Mouse (Mus musculus): ENCODE measurements at regions not wholly inside any gene's neighbourhood (a gene's known extent, or its start where the extent isn't known, plus 50 kb on each side); places are given as distances from the start of the nearest gene placed in this dataset.

DNA sequence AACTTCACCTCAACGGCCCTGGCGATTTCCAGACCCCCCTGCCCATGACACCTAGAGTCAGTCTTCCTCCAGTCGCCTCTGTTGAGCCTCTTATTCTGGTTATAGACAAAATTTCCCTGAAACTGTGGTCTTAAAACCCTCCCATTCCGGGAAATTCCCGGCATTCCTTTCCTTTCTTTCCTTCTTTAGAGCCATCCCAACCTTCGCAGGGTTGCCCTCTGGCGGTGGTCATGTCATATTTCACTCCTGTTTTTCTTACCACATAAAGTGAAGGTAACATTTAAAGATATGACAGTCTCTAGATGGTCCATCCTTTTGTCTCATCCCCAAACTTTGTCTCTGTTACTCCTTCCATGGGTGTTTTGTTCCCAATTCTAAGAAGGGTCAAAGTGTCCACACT is 72.9 kb upstream of the Fhl2 start:
- H3K27ac ChIP-seq (ENCODE audit: insufficient read depth, low read length) = no peak overlapping the region
- no peak for TF ChIP-seq POLR2A (IDR thresholded peaks at IDR 0.05; ENCODE audit: low read depth, low read length)
- TF ChIP-seq CTCF (IDR thresholded peaks at IDR 0.05; ENCODE audit: borderline replicate concordance, insufficient read depth, low read length) = no peak
- H3K4me1 ChIP-seq (ENCODE audit: control insufficient read depth, insufficient read depth, low read length) = peaks cover 7% of the 10 kb centered on the region; the same call in 1 of the 2 replicates
- no peak overlapping the region for H3K4me3 ChIP-seq (ENCODE audit: insufficient read depth, low read length)

DNA sequence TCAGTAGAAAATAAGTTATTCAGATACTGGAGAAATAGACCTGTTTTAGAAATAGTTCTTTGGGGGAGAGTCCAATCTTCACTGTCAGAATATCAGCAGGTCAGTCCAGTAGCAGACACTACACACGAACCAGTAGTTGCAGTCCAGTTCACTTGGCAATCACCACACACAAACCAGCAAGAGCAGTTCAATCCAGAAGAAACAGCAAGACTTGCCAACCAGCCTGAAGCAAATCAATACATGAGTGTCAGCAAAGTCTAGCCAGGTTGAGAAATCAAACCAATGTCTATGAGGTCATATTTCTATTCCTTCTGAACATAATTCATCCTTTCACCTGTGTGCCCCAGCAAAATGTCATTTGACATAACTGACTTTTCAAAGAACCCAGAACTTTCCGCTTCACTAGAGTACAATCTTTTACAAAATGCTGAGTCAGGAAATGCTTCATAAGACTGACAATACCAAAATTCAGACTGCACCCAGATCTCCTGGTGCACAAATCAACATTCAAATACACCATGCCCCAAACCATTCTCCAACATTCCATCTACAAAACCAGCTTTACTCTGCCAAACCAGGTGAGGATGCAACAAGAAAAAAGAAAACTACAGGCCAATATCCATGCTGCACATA is 76.6 kb upstream of the Fhl2 start:
- no peak for TF ChIP-seq POLR2A (IDR thresholded peaks at IDR 0.05; ENCODE audit: low read depth, low read length)
- TF ChIP-seq CTCF (IDR thresholded peaks at IDR 0.05; ENCODE audit: borderline replicate concordance, insufficient read depth, low read length) = no peak
- Histone ChIP-seq H3K4me1 (ENCODE audit: control insufficient read depth, insufficient read depth, low read length) (no peaks in the 10 kb centered on the region), H3K27ac (ENCODE audit: insufficient read depth, low read length) (no peak overlapping the region), H3K4me3 (ENCODE audit: insufficient read depth, low read length) (no peak overlapping the region)

DNA sequence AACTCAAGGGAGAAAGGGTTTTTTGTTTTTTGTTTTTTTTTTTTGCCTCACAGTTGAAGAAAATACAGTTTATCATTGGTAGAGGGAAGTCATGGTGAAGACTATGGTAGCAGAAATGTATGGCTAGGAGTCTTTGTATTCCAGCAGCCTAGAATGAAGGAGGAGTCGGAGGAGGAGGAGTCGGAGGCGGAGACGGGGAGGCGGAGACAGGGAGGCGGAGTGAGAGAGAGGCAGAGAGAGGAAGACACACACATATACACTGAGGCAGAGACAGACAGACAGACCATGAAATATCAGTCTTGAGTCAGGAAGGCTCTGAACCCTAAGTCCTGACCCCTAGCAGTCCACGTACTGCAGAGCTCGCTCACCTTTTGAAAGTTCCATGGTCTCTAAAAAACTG is 95.0 kb upstream of the Fhl2 start:
- no peaks in the 10 kb centered on the region for H3K4me1 ChIP-seq (ENCODE audit: control insufficient read depth, insufficient read depth, low read length)
- H3K4me3 ChIP-seq (ENCODE audit: insufficient read depth, low read length) = no peak overlapping the region
- TF ChIP-seq POLR2A (IDR thresholded peaks at IDR 0.05; ENCODE audit: low read depth, low read length) (no peak), CTCF (IDR thresholded peaks at IDR 0.05; ENCODE audit: borderline replicate concordance, insufficient read depth, low read length) (no peak)
- no peak overlapping the region for H3K27ac ChIP-seq (ENCODE audit: insufficient read depth, low read length)

DNA sequence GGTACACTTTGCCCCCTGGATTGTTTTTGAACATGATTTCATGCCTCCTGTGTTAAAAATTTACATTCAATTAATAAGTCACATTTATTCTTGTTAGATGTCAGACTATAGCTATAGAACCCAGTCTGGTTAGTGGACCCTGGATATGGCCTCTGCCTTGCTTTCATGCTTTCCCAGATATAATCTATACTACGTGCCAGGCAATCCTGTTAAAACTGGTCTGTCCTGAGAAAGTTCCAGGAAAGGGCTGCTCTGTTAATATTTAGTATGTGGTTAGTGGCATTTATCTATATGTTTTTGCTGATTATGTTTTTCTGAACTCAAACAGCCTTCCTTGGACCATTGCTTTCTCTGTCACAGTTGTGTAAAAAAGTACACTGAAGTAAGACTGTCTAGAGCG is 95.8 kb upstream of the Fhl2 start:
- Histone ChIP-seq H3K4me3 (ENCODE audit: insufficient read depth, low read length) (no peak overlapping the region), H3K4me1 (ENCODE audit: control insufficient read depth, insufficient read depth, low read length) (no peaks in the 10 kb centered on the region)

DNA sequence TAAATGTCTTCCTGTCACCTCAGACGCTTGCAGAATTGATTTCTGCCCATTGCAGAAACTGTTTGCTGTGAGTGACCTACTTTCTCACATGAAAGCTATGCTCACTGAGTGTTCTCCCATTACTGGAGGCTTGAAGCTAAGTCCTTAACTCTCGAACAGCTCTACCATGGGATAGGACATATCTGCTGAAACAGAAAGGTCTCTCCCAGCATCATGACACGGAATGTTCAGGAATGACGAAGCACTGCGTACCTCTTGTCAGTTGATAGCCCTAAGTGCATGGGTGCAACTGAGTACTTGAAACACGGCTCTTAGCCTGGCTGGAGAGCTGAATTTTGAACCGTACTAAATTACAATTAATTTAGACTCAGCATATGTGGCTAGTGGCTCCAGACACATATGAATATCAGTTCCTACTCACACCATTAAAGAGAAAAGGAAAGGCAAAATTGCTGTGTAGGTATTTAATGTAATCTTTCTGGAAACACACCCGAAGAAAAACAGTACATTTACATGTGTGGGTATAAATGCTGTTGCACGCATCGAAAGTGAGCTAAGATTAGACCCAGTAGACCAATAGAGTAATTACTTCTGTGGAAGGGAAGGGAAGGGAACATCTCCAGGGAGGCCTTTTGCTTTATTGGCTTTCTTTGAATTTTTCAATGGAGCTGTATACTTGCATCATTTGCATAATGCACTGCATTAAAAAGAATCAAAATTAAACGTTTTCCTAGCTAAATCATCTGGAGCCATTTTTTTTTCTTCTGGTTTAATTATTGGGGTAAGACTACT is 97.6 kb upstream of the Fhl2 start:
- H3K27ac ChIP-seq (ENCODE audit: insufficient read depth, low read length) = no peak overlapping the region
- no peak overlapping the region for H3K4me3 ChIP-seq (ENCODE audit: insufficient read depth, low read length)
- no peaks in the 10 kb centered on the region for H3K4me1 ChIP-seq (ENCODE audit: control insufficient read depth, insufficient read depth, low read length)
- TF ChIP-seq CTCF (IDR thresholded peaks at IDR 0.05; ENCODE audit: borderline replicate concordance, insufficient read depth, low read length) (no peak), POLR2A (IDR thresholded peaks at IDR 0.05; ENCODE audit: low read depth, low read length) (no peak)

More for the DNA sequence above, 95.8 kb upstream of the Fhl2 start:
- no peak overlapping the region for H3K27ac ChIP-seq (ENCODE audit: insufficient read depth, low read length)
- TF ChIP-seq CTCF (IDR thresholded peaks at IDR 0.05; ENCODE audit: borderline replicate concordance, insufficient read depth, low read length) (no peak), POLR2A (IDR thresholded peaks at IDR 0.05; ENCODE audit: low read depth, low read length) (no peak)

DNA sequence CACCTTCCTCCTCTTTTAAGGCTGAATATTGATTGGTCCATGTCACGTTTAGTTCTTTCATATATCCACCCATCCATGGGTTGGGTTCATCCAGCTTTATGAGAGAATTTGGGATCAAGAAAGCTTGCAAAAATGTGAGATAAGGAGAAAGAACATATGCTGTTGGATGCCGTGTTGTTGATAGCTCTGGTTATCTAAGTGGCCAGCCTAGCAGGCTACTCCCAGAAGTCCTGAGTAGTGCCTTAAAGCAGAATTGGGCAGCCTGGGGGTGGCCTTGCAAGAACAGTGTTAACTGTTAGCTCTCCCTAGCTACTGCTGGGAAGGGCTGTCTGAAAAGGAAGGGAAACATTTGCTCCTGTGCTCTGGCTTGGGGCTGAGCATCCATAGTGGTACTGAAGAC is 100.8 kb upstream of the Fhl2 start:
- no peak overlapping the region for H3K27ac ChIP-seq (ENCODE audit: insufficient read depth, low read length)
- 0 out of 2 replicates have a peak, but pooled peaks cover 3% of the 10 kb centered on the region for H3K4me1 ChIP-seq (ENCODE audit: control insufficient read depth, insufficient read depth, low read length)
- no peak overlapping the region for H3K4me3 ChIP-seq (ENCODE audit: insufficient read depth, low read length)
- TF ChIP-seq CTCF (IDR thresholded peaks at IDR 0.05; ENCODE audit: borderline replicate concordance, insufficient read depth, low read length) = no peak
- no peak for TF ChIP-seq POLR2A (IDR thresholded peaks at IDR 0.05; ENCODE audit: low read depth, low read length)

DNA sequence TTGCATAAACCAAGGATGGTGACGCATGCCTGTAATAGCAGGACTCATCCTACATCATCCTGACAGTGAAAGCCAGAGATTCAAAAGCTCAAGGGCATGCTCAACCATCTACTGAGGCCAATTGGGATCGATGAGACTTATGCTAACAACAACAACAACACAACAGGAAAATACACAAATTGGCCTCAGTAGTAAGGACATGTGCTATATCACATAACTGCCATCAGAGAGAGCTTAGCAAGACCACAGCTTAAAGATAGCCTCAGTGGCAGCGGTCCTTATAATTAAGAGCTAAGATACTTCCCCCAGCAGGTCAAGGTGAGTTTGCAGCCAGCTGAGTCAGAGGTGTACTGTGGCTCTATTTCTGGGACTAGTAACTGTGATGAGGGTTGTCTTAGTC is 102.0 kb upstream of the Fhl2 start:
- Histone ChIP-seq H3K4me3 (ENCODE audit: insufficient read depth, low read length) (no peak overlapping the region), H3K27ac (ENCODE audit: insufficient read depth, low read length) (no peak overlapping the region), H3K4me1 (ENCODE audit: control insufficient read depth, insufficient read depth, low read length) (0 out of 2 replicates have a peak, but pooled peaks cover 3% of the 10 kb centered on the region)
- TF ChIP-seq CTCF (IDR thresholded peaks at IDR 0.05; ENCODE audit: borderline replicate concordance, insufficient read depth, low read length) = no peak

DNA sequence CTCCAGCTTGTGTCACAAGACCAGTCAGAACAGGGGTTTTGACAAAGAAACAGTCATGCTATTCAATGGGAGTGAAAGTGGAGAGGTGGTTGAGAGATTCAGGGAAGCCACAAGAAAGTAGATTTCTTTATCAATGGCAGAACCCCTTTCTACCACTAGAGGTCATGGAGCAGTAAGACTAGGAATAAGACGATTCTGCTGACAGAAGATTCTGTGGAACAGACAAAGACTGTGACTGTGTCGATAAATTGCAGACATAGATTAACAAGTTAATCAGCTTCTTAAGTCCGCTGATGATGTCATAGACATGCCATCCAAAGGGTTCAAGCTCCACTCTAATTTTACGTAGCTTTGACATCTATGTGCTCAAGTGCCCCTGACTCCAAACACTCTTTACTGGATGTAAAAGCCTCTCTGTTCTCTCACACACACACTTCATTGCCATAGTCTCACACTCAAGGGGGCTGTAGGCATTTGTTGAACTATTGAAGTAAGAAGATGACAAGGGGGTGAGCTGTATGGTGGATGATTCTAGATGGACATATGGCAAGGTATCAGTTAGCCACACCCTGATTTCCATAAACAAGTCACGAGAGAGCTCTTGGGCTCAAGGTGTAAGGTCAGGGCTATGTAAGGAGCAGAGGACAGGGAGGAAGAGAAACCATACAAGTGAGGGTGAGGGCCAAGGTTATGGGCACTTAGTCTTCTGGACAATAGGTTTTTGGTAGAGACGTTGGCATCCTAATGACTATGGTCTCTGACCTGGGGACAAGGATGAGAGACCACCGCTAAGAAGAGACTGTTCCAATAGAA is 102.9 kb upstream of the Fhl2 start:
- 0 out of 2 replicates have a peak, but pooled peaks cover 3% of the 10 kb centered on the region for H3K4me1 ChIP-seq (ENCODE audit: control insufficient read depth, insufficient read depth, low read length)
- H3K4me3 ChIP-seq (ENCODE audit: insufficient read depth, low read length) = no peak overlapping the region
- H3K27ac ChIP-seq (ENCODE audit: insufficient read depth, low read length) = no peak overlapping the region
- TF ChIP-seq CTCF (IDR thresholded peaks at IDR 0.05; ENCODE audit: borderline replicate concordance, insufficient read depth, low read length) (no peak), POLR2A (IDR thresholded peaks at IDR 0.05; ENCODE audit: low read depth, low read length) (no peak)

DNA sequence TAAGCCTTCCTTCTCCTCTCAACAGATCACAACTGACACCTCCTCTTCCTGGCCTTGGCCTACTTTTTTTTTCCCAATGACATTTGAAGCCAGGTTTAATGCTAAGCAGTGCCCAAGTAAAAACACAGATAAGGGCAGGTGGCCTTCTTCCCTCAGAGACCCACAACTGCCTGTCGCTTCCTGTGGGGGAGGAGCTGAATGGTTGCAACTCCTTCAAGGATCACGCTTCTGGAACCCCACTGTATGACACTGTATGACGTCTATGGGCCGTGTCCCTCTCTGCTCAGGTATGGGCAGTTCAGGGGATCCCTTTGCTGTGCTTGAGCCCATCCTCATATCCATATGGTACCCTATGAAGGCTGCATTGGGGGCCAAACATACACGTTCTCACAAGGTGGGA is 103.9 kb upstream of the Fhl2 start:
- Histone ChIP-seq H3K27ac (ENCODE audit: insufficient read depth, low read length) (no peak overlapping the region), H3K4me1 (ENCODE audit: control insufficient read depth, insufficient read depth, low read length) (0 out of 2 replicates have a peak, but pooled peaks cover 3% of the 10 kb centered on the region), H3K4me3 (ENCODE audit: insufficient read depth, low read length) (no peak overlapping the region)
- TF ChIP-seq POLR2A (IDR thresholded peaks at IDR 0.05; ENCODE audit: low read depth, low read length) = no peak
- no peak for TF ChIP-seq CTCF (IDR thresholded peaks at IDR 0.05; ENCODE audit: borderline replicate concordance, insufficient read depth, low read length)

All from embryonic fibroblast, embryonic 13.5 days (primary cell).